Mouse (Mus musculus): ENCODE data around the gene Zfhx2. TPM values are rescaled to one million over a fixed set of nuclear protein-coding genes. Genes with fewer than 3 reads are reported as not detected.
"Not testable (repeated sequence)": the region's sequence is repeated elsewhere in the genome, so short reads cannot be mapped to it uniquely, and the experiment has no call there.

The Zfhx2 gene
- polyA plus RNA-seq, 1 experiment from 2014 or later: 5.0 TPM

DNA sequence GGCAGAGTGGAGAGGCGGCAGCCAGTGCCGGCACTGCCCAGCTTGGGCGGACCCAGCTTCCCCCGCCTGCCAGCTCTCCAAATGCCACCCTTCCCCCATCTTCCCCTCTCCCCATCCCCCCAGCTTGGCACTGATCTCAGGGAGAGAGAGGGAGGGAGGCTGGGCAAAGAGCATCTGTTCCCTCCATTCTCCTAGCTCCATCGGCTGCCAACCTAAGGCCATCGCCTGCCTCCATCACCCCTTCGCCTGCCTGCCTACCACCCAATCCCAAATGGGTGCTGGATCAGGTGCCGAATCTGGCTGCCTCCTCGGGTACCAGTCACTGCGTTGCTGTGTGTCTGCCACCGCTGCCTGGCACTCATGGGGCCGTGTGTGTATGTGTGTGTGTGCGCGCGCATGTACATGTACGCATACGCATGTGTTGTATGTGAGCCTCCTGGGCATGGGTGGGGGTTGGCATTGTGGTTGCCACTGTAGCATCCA lies 38.4 kb downstream of the Zfhx2 start:
- Histone ChIP-seq H3K4me3 (ENCODE audit: low read depth, low read length) (no peak overlapping the region), H3K4me1 (replicated peaks; ENCODE audit: control insufficient read depth, insufficient read depth, low read length) (no peaks in the 10 kb centered on the region), H3K27ac (ENCODE audit: low read depth) (no peak overlapping the region), H3K9ac (ENCODE audit: low read length) (no peak overlapping the region), H3K27me3 (replicated peaks; ENCODE audit: control insufficient read depth, insufficient read depth, low read length) (no peaks in the 10 kb centered on the region), H3K9me3 (ENCODE audit: control insufficient read depth, low read length) (no peaks in the 10 kb centered on the region), H3K36me3 (ENCODE audit: control insufficient read depth, insufficient read depth, low read length) (no peaks in the 10 kb centered on the region), H3K4me2 (ENCODE audit: low read length) (no peak overlapping the region)
- no peak for ATAC-seq (replicated peaks; ENCODE audit: low FRiP score, low TSS enrichment, low read depth)
- 88% methylated on average over 17 of the region's 17 CpGs for WGBS
- no peak for DNase-seq (ENCODE audit: low spot score)

DNA sequence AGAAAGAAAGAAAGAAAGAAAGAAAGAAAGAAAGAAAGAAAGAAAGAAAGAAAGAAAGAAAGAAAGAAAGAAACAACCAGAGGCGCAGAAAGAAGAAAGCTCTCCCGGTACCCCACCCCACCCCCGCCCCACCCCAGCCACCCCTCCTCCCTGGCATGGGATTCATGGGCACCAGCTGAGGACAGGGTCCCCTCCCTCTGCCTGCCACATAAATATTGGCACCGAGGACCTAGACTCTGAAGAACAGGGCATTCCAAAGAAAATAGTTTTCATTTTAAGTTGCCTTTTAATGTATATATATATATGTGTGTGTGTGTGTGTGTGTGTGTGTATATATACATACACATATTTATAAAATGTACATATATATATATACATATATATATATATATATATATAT lies 39.1 kb downstream of the Zfhx2 start:
- DNase-seq (ENCODE audit: low spot score) (no peak), ATAC-seq (replicated peaks; ENCODE audit: low FRiP score, low TSS enrichment, low read depth) (no peak)
- no peaks in the 10 kb centered on the region for H3K9me3 ChIP-seq (ENCODE audit: control insufficient read depth, low read length)
- H3K27ac ChIP-seq (ENCODE audit: low read depth): no peak overlapping the region
- WGBS: 73% methylated on average over 4 of the region's 4 CpGs
- H3K4me1 ChIP-seq (replicated peaks; ENCODE audit: control insufficient read depth, insufficient read depth, low read length): no peaks in the 10 kb centered on the region
- H3K9ac ChIP-seq (ENCODE audit: low read length): no peak overlapping the region
- no peaks in the 10 kb centered on the region for H3K36me3 ChIP-seq (ENCODE audit: control insufficient read depth, insufficient read depth, low read length)
- no peak overlapping the region for H3K4me3 ChIP-seq (ENCODE audit: low read depth, low read length)
- H3K4me2 ChIP-seq (ENCODE audit: low read length): no peak overlapping the region
- no peaks in the 10 kb centered on the region for H3K27me3 ChIP-seq (replicated peaks; ENCODE audit: control insufficient read depth, insufficient read depth, low read length)

DNA sequence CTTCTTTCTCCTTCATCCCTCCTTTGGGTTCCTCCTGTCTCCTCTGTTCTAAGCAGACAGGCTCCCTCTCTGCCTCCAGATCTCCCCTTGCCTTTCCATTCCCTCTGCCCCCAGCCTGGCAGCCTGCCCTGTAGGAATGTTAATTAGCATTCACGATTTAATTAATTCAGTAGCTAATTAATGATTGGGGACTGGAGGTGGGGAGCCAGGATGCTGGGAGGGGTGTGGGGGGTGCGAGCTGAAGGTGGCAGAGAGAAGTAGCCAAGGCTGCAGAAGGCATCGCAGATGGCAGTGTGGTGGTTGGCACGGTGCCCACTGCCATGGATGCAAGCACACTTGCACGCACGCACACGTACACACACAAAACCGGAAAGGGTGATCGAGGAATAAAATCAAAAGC lies 39.6 kb downstream of the Zfhx2 start:
- Histone ChIP-seq H3K9me3 (ENCODE audit: control insufficient read depth, low read length) (no peaks in the 10 kb centered on the region), H3K4me1 (replicated peaks; ENCODE audit: control insufficient read depth, insufficient read depth, low read length) (no peaks in the 10 kb centered on the region), H3K4me3 (ENCODE audit: low read depth, low read length) (no peak overlapping the region), H3K4me2 (ENCODE audit: low read length) (no peak overlapping the region), H3K9ac (ENCODE audit: low read length) (no peak overlapping the region), H3K36me3 (ENCODE audit: control insufficient read depth, insufficient read depth, low read length) (no peaks in the 10 kb centered on the region), H3K27ac (ENCODE audit: low read depth) (no peak overlapping the region), H3K27me3 (replicated peaks; ENCODE audit: control insufficient read depth, insufficient read depth, low read length) (no peaks in the 10 kb centered on the region)
- 86% methylated on average over 9 of the region's 9 CpGs for WGBS
- ATAC-seq (replicated peaks; ENCODE audit: low FRiP score, low TSS enrichment, low read depth): no peak
- DNase-seq (ENCODE audit: low spot score): no peak

DNA sequence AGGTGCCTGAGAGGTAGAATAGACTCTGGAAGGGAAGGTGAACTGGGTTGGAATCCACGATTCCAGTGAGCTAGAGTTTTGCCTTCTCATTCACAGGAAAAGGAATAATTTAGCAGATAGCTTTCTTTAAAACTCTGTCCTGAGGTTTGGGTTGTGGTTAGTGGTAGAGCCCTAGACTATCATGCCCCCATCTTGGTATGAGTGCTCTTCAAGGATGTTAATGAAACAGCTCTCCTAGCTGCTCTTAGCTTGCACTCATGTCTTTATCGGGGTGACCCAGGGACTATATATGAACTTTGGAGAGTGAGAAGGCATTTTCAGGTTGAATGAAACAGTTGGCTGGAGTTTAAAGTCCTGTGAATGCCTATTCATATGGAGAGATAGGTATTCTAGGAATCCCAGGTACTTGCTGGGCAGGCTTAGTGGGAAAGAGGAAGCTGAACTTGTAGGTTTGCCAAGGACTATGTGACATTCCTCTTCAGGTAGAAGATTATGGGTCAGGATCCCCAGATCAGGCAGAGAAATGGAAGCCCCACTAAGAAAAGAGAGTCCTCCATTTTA lies 44.1 kb downstream of the Zfhx2 start:
- no peaks in the 10 kb centered on the region for H3K27me3 ChIP-seq (replicated peaks; ENCODE audit: control insufficient read depth, insufficient read depth, low read length)
- no peak overlapping the region for H3K9ac ChIP-seq (ENCODE audit: low read length)
- no peaks in the 10 kb centered on the region for H3K36me3 ChIP-seq (ENCODE audit: control insufficient read depth, insufficient read depth, low read length)
- DNase-seq (ENCODE audit: low spot score) (no peak), ATAC-seq (replicated peaks; ENCODE audit: low FRiP score, low TSS enrichment, low read depth) (no peak)
- no peaks in the 10 kb centered on the region for H3K4me1 ChIP-seq (replicated peaks; ENCODE audit: control insufficient read depth, insufficient read depth, low read length)
- no peak overlapping the region for H3K4me3 ChIP-seq (ENCODE audit: low read depth, low read length)
- 69% methylated on average over 2 of the region's 2 CpGs for WGBS
- H3K27ac ChIP-seq (ENCODE audit: low read depth): no peak overlapping the region
- no peaks in the 10 kb centered on the region for H3K9me3 ChIP-seq (ENCODE audit: control insufficient read depth, low read length)
- no peak overlapping the region for H3K4me2 ChIP-seq (ENCODE audit: low read length)

DNA sequence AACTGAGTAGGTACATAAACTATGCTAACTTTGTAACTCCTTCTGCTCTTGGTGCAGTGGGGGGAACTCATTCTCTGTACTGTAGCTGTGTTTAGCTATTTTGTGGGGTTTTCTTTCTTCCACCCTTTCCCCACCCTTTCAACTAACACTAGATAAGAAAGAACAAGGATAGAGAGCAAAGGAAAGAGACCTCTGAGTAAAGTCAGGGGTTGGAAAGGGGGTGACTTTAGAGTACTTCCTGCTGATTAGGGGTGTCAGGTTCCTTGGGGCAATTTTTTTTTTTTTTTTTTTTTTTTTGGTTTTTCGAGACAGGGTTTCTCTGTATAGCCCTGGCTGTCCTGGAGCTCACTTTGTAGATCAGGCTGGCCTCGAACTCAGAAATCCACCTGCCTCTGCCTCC lies 48.4 kb downstream of the Zfhx2 start:
- H3K9ac ChIP-seq (ENCODE audit: low read length); H3K4me3 ChIP-seq (ENCODE audit: low read depth, low read length); ATAC-seq (replicated peaks; ENCODE audit: low FRiP score, low TSS enrichment, low read depth); H3K27me3 ChIP-seq (replicated peaks; ENCODE audit: control insufficient read depth, insufficient read depth, low read length); DNase-seq (ENCODE audit: low spot score); H3K4me1 ChIP-seq (replicated peaks; ENCODE audit: control insufficient read depth, insufficient read depth, low read length); H3K9me3 ChIP-seq (ENCODE audit: control insufficient read depth, low read length); H3K27ac ChIP-seq (ENCODE audit: low read depth); H3K36me3 ChIP-seq (ENCODE audit: control insufficient read depth, insufficient read depth, low read length); H3K4me2 ChIP-seq (ENCODE audit: low read length): not testable (repeated sequence)
- no CpG with 5 or more reads among the region's 2 CpGs for WGBS

DNA sequence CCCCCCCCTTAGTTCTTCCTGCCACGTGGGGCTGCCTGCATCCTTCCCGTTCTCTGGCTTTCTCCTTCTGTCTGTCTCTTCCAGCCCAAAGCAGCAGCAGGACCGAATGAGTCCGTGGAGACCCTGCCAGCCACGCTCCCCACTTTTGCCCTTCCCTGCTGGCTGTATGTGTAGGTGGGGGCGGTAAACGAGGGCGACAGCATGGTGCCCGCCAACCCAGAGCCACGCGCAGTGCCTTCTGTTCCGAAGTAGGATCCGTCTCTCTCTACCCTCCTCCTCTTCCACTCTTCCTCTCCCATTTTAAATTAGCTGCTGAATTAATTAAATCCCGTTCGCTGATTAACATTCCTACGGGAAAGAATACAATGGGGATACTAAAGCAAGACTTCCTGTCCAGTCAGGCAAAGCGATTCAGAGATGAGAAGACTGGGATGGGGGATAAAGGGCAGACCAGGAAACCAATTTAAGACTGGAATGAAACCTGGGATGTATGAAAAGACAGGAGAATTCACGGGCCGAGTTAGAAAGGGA lies 59.4 kb downstream of the Zfhx2 start:
- Histone ChIP-seq H3K36me3 (ENCODE audit: control insufficient read depth, insufficient read depth, low read length) (no peaks in the 10 kb centered on the region), H3K4me3 (ENCODE audit: low read depth, low read length) (no peak overlapping the region), H3K4me2 (ENCODE audit: low read length) (no peak overlapping the region), H3K27ac (ENCODE audit: low read depth) (no peak overlapping the region), H3K9ac (ENCODE audit: low read length) (no peak overlapping the region), H3K9me3 (ENCODE audit: control insufficient read depth, low read length) (no peaks in the 10 kb centered on the region), H3K4me1 (replicated peaks; ENCODE audit: control insufficient read depth, insufficient read depth, low read length) (peaks cover 12% of the 10 kb centered on the region), H3K27me3 (replicated peaks; ENCODE audit: control insufficient read depth, insufficient read depth, low read length) (no peaks in the 10 kb centered on the region)
- ATAC-seq (replicated peaks; ENCODE audit: low FRiP score, low TSS enrichment, low read depth): no peak
- WGBS: 60% methylated on average over 19 of the region's 19 CpGs
- no peak for DNase-seq (ENCODE audit: low spot score)

DNA sequence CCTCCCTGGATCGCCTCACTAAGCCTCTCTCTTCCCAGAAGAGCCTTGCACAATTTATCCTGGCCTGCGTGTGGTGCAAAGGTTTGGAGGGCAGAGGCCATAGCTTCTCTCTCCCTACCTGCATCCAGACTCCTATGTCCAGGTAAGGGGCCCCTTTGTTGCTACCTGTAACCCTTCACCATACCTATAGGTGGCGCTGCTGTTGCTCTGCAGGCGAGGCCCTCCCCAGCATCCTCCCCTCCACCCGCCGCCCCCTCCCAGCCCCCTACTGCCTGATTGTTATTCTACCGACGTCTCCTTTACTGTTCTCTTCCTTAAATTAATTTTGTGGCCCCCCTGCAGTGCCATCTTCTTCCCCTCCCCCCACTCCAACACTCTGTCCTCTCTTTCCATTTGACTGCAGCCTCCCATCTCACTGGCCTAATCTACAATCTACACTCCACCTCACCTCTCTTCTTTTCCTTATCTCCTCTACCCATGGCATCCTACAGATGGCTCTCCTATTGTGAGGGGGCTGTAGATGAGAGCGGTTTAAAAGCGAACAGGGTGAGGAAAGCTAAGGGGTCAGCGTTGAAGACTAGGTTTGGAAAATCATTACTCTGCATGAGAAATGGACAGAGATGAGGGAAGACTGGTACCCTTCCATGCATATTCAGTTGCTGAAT lies 63.0 kb downstream of the Zfhx2 start:
- 12% methylated on average over 11 of the region's 11 CpGs for WGBS
- no peak for DNase-seq (ENCODE audit: low spot score)

DNA sequence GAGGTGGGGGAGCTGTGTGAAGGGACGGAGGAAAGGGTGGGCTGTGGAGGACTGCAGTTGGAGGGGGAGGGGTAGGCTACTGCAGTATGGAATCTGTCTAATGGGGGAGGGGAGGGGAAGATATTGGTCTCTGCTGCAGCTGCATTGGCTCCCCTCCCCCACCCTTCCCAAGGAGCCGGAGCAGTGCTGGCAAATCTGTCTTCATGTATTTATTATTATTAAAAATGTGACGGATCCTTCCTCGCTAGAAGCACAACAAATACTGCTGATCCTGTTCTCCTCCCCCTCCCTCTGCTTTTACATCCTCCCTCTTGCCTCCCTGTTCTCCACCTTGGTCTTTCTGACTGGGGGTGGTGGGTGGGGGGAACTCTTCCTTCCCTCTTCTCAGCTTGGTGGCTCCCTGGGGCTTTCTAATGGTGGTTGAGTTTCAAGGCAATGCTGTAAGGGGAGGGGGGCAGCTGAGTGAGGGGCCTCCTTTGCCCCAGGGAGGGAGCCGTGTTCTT lies 63.7 kb downstream of the Zfhx2 start:
- no peaks in the 10 kb centered on the region for H3K9me3 ChIP-seq (ENCODE audit: control insufficient read depth, low read length)
- H3K36me3 ChIP-seq (ENCODE audit: control insufficient read depth, insufficient read depth, low read length): peaks cover 19% of the 10 kb centered on the region
- no peak overlapping the region for H3K4me3 ChIP-seq (ENCODE audit: low read depth, low read length)
- peak; percentile 39; the same call in 1 of the 2 replicates for ATAC-seq (replicated peaks; ENCODE audit: low FRiP score, low TSS enrichment, low read depth)
- no peak for DNase-seq (ENCODE audit: low spot score)
- H3K9ac ChIP-seq (ENCODE audit: low read length): no peak overlapping the region
- peak overlapping the region; percentile 29; the same call in 1 of the 2 replicates for H3K4me2 ChIP-seq (ENCODE audit: low read length)
- no peak overlapping the region for H3K27ac ChIP-seq (ENCODE audit: low read depth)
- WGBS: 24% methylated on average over 5 of the region's 5 CpGs
- peaks cover 15% of the 10 kb centered on the region for H3K4me1 ChIP-seq (replicated peaks; ENCODE audit: control insufficient read depth, insufficient read depth, low read length)
- H3K27me3 ChIP-seq (replicated peaks; ENCODE audit: control insufficient read depth, insufficient read depth, low read length): no peaks in the 10 kb centered on the region

More for the DNA sequence above, 63.0 kb downstream of the Zfhx2 start:
- no peak overlapping the region for H3K4me2 ChIP-seq (ENCODE audit: low read length)
- H3K4me1 ChIP-seq (replicated peaks; ENCODE audit: control insufficient read depth, insufficient read depth, low read length): peaks cover 15% of the 10 kb centered on the region
- no peak overlapping the region for H3K9ac ChIP-seq (ENCODE audit: low read length)
- peaks cover 12% of the 10 kb centered on the region for H3K36me3 ChIP-seq (ENCODE audit: control insufficient read depth, insufficient read depth, low read length)
- H3K27me3 ChIP-seq (replicated peaks; ENCODE audit: control insufficient read depth, insufficient read depth, low read length): no peaks in the 10 kb centered on the region
- no peak overlapping the region for H3K4me3 ChIP-seq (ENCODE audit: low read depth, low read length)
- H3K9me3 ChIP-seq (ENCODE audit: control insufficient read depth, low read length): no peaks in the 10 kb centered on the region
- H3K27ac ChIP-seq (ENCODE audit: low read depth): no peak overlapping the region
- ATAC-seq (replicated peaks; ENCODE audit: low FRiP score, low TSS enrichment, low read depth): no peak
